In genomic region chr16:24351811-24352210, GRCm38 (mm10) we compare ENCODE assay signal across 23 mouse cellular contexts. TPM values are rescaled to one million over a fixed set of nuclear protein-coding genes. Genes with fewer than 3 reads are reported as not detected.
DNase-seq lines count a peak whose midpoint lies in the region; ATAC-seq and TF ChIP-seq lines count a peak whose summit lies in the region.
"Had no signal": no experiment of that assay in that cellular context is flagged by ENCODE, and none has a peak within 500 bp of the region (broad histone marks: within the 10 kb centered on the region; RNA-seq: fewer than 3 reads in every experiment).

No protein-coding gene starts in this region.

- CTCF ChIA-PET in Patski (lab: Charles Lee) = no interaction called here

- no peak for ATAC-seq in liver, embryonic 14.5 days (ENCODE audit: insufficient read depth)
- ATAC-seq in liver, embryonic 12.5 days = no peak
- ATAC-seq in Patski = no peak
- ATAC-seq: inflammation-experienced regulatory T-cells, adult 6 months; midbrain, embryonic 13.5 days had no signal

- H3K27ac ChIP-seq in heart, adult 2 months = no peak overlapping the region
- H3K27ac ChIP-seq in liver, embryonic 14.5 days = no peak overlapping the region
- no peak overlapping the region for H3K27ac ChIP-seq in liver, embryonic 12.5 days
- H3K27ac ChIP-seq: hindbrain, embryonic 14.5 days; midbrain, embryonic 13.5 days had no signal

- no peak overlapping the region for H3K9ac ChIP-seq in heart, adult 2 months (ENCODE audit: low read depth, low read length)
- H3K9ac ChIP-seq in liver, embryonic 14.5 days (replicated peaks) = no peak overlapping the region
- H3K9ac ChIP-seq in liver, embryonic 12.5 days = no peak overlapping the region
- H3K9ac ChIP-seq: hindbrain, embryonic 14.5 days; midbrain, embryonic 13.5 days had no signal

- no peaks in the 10 kb centered on the region for H3K9me3 ChIP-seq in liver, embryonic 14.5 days (ENCODE audit: control insufficient read depth, low read length)
- H3K9me3 ChIP-seq in liver, embryonic 12.5 days (replicated peaks) = no peaks in the 10 kb centered on the region
- H3K9me3 ChIP-seq in E14TG2a.4 (ENCODE audit: low read length) = no peaks in the 10 kb centered on the region
- H3K9me3 ChIP-seq: midbrain, embryonic 13.5 days had no signal

- in situ Hi-C loops in Patski (cut with MboI; ENCODE audit: low pct_unique_long_range_greater_than_20kb) = no loop called here

- no peak for TF ChIP-seq EP300 in heart, adult 2 months (IDR thresholded peaks at IDR 0.05; ENCODE audit: insufficient read depth, low read depth, low read length)
- no peak for TF ChIP-seq EP300 in liver, embryonic 14.5 days (IDR thresholded peaks at IDR 0.05; ENCODE audit: low read depth)

- 100% methylated on average over 1 of the region's 1 CpGs for WGBS in heart, adult 2 months
- WGBS in liver, embryonic 14.5 days (ENCODE audit: insufficient replicate concordance) = 76% methylated on average over 1 of the region's 1 CpGs
- WGBS in liver, embryonic 12.5 days (ENCODE audit: insufficient replicate concordance) = 75% methylated on average over 1 of the region's 1 CpGs

- H3K36me3 ChIP-seq in heart, adult 2 months (ENCODE audit: control insufficient read depth, insufficient read depth, low read length) = peaks cover 4% of the 10 kb centered on the region; the same call in 1 of the 2 replicates
- H3K36me3 ChIP-seq in liver, embryonic 14.5 days (replicated peaks; ENCODE audit: control insufficient read depth, insufficient read depth, low read depth) = no peaks in the 10 kb centered on the region
- H3K36me3 ChIP-seq in liver, embryonic 12.5 days = no peaks in the 10 kb centered on the region
- no peaks in the 10 kb centered on the region for H3K36me3 ChIP-seq in E14TG2a.4 (ENCODE audit: insufficient read depth, low read length)
- H3K36me3 ChIP-seq: midbrain, embryonic 13.5 days had no signal

- no peak for DNase-seq in heart, adult 2 months
- no peak for DNase-seq in heart, postnatal 14 days
- DNase-seq in liver, embryonic 14.5 days (ENCODE audit: low read depth in 3 of 3, low spot score in 3 of 3) = no peak
- DNase-seq in Patski (ENCODE audit: low read depth, low spot score) = no peak
- no peak for DNase-seq in urinary bladder, postnatal 10 days (ENCODE audit: low spot score)
- no peak for DNase-seq in adipocyte (ENCODE audit: low spot score)
- DNase-seq: adrenal gland, adult 2 months; adrenal gland, postnatal 36 days; cerebellum, adult 18-20 months; gastrocnemius, postnatal 25 days; heart, adult 11 months; heart, postnatal 4 days; kidney, adult 8-10 months; kidney, postnatal 10 days; lung, adult 18-20 months; lung, postnatal 36 days had no signal

- intact Hi-C loops in heart, adult 2 months (cut with DNase I) = no loop called here
- intact Hi-C loops in heart, postnatal 14 days (cut with DNase I) = loop anchor here (5.0 kb wide), 1 partner anchor 40 kb away; the partner anchor contains the start of gene Lpp

- no peak overlapping the region for H3K4me3 ChIP-seq in heart, adult 2 months
- no peak overlapping the region for H3K4me3 ChIP-seq in liver, embryonic 14.5 days (ENCODE audit: insufficient read depth in 1 of 2, low read depth in 2 of 2, low read length in 2 of 2)
- no peak overlapping the region for H3K4me3 ChIP-seq in liver, embryonic 12.5 days
- no peak overlapping the region for H3K4me3 ChIP-seq in E14TG2a.4 (replicated peaks; ENCODE audit: low read length)
- H3K4me3 ChIP-seq: erythroblast, embryonic 14.5 days; midbrain, embryonic 13.5 days had no signal

- H3K79me2 ChIP-seq in heart, adult 2 months (replicated peaks; ENCODE audit: control insufficient read depth, insufficient read depth, low read length) = no peaks in the 10 kb centered on the region

- POLR2A ChIA-PET in Patski (lab: Charles Lee) = no interaction called here

- H3K4me1 ChIP-seq in heart, adult 2 months (ENCODE audit: control insufficient read depth, insufficient read depth, low read length) = peaks cover 4% of the 10 kb centered on the region
- H3K4me1 ChIP-seq in liver, embryonic 14.5 days (replicated peaks; ENCODE audit: control insufficient read depth in 2 of 2, insufficient read depth in 2 of 2, low read length in 1 of 2) = peaks cover 0 to 6% of the 10 kb centered on the region in 2 experiments; a peak in 2 of 4 replicates
- H3K4me1 ChIP-seq in liver, embryonic 12.5 days = 0 out of 2 replicates have a peak, but pooled peaks cover 5% of the 10 kb centered on the region
- H3K4me1 ChIP-seq in E14TG2a.4 (replicated peaks; ENCODE audit: low read depth, low read length) = peaks cover 8% of the 10 kb centered on the region

- peak; percentile 18; the same call in 1 of the 2 replicates for TF ChIP-seq CTCF in heart, adult 2 months (IDR thresholded peaks at IDR 0.05)
- peak; percentile 16; the same call in 1 of the 2 replicates for TF ChIP-seq CTCF in liver, embryonic 14.5 days (IDR thresholded peaks at IDR 0.05; ENCODE audit: low read depth)
- TF ChIP-seq CTCF in E14TG2a.4 (conservative IDR thresholded peaks at IDR 0.05; ENCODE audit: low read length) (peak; percentile 74), Patski (IDR thresholded peaks at IDR 0.05) (peak; percentile 44)

- H3K4me2 ChIP-seq in liver, embryonic 14.5 days (ENCODE audit: low read depth) = no peak overlapping the region
- no peak overlapping the region for H3K4me2 ChIP-seq in liver, embryonic 12.5 days
- H3K4me2 ChIP-seq: heart, embryonic 11.5 days; hindbrain, embryonic 14.5 days; midbrain, embryonic 13.5 days had no signal

- H3K27me3 ChIP-seq in heart, adult 2 months (ENCODE audit: control insufficient read depth, insufficient read depth, low read length) = no peaks in the 10 kb centered on the region
- no peaks in the 10 kb centered on the region for H3K27me3 ChIP-seq in liver, embryonic 14.5 days (ENCODE audit: control insufficient read depth, insufficient read depth, low read length)
- H3K27me3 ChIP-seq in liver, embryonic 12.5 days (replicated peaks) = no peaks in the 10 kb centered on the region
- H3K27me3 ChIP-seq in E14TG2a.4 (ENCODE audit: insufficient read depth, low read length) (no peaks in the 10 kb centered on the region), Patski (no peaks in the 10 kb centered on the region)
- H3K27me3 ChIP-seq: midbrain, embryonic 13.5 days had no signal

- no peak for TF ChIP-seq POLR2A in heart, adult 2 months (IDR thresholded peaks at IDR 0.05; ENCODE audit: insufficient read depth, low read depth, low read length)

RNA-seq across cellular contexts. Expression of gene Lpp, which starts 41.5 kb away (rescaled TPM):
- total RNA-seq in heart, adult 2 months (2021) = 10 to 100 TPM; 23.6 to 25.1 TPM
- polyA plus RNA-seq in heart, adult 2 months (2012; rRNA removed) = 7.7 and 14.3 TPM in 2 replicates
- 10 to 100 TPM; 46.8 to 47.5 TPM for total RNA-seq in heart, postnatal 14 days (2021)
- polyA plus RNA-seq in liver, embryonic 14.5 days (2012; rRNA removed) = 1.4 TPM in 2 replicates
- polyA plus RNA-seq in liver, embryonic 14.5 days (2014; fragmentation: Nextera tagmentation; extraction: Ambion mirVana) = 3.5 and 4.3 TPM in 2 replicates
- polyA plus RNA-seq in liver, embryonic 12.5 days (2016; fragmentation: Nextera tagmentation; extraction: Ambion mirVana) = 9.5 and 10.6 TPM in 2 replicates
- polyA plus RNA-seq in Patski (2021) = 28.3 TPM
- polyA plus RNA-seq: erythroblast, embryonic 14.5 days had no signal

Comparison
In these comparisons a context has a peak if more than half of its experiments do, and no peak if none do; other contexts are left out.
1. CTCF ChIP-seq: peak in every context shown above with its lines; median percentile 74 in E14TG2a.4; 44 in Patski; 18 in heart, adult 2 months; 16 in liver, embryonic 14.5 days.